Mouse (Mus musculus) cerebellum, adult 2 months (tissue): ENCODE data around the gene Khdc4. TPM values are rescaled to one million over a fixed set of nuclear protein-coding genes. Genes with fewer than 3 reads are reported as not detected.

Source experiments
- DNase-seq, 2 experiments: peaks; one replicate each; pipeline ENCODE4 v3.0.0; 2021
- H3K27ac ChIP-seq: fragments of 200-500 bp; 2 replicates; pipeline ENCODE4 v1.5.1; 2012; ENCODE audit warnings: low read length, control low read depth, inconsistent platforms; ENCODE audit not compliant: insufficient read depth
- H3K27me3 ChIP-seq: fragments of 200-500 bp; 2 replicates; pipeline ENCODE4 v1.6.1; 2012; ENCODE audit warnings: inconsistent platforms, mild to moderate bottlenecking, low read length, moderate library complexity; ENCODE audit not compliant: control insufficient read depth, insufficient read depth
- H3K4me1 ChIP-seq: fragments of 200-500 bp; 2 replicates; pipeline ENCODE4 v1.6.1; 2011; ENCODE audit warnings: low read length; ENCODE audit not compliant: control insufficient read depth, insufficient read depth
- H3K4me3 ChIP-seq: fragments of 200-500 bp; replicated peaks from 2 replicates; pipeline ENCODE3; 2011; ENCODE audit warnings: mild to moderate bottlenecking, low read depth, low read length, control low read depth; ENCODE audit not compliant: insufficient read depth
- CTCF ChIP-seq: fragments of 200-500 bp; IDR thresholded peaks from 2 replicates; pipeline ENCODE4 v1.5.1; 2011; ENCODE audit warnings: low read depth, mild to moderate bottlenecking, control low read depth, low read length, moderate library complexity, borderline replicate concordance; ENCODE audit not compliant: insufficient read depth
- POLR2A ChIP-seq: fragments of 200-500 bp; IDR thresholded peaks from 2 replicates; pipeline ENCODE4 v1.6.1; 2011; ENCODE audit warnings: low read length, control low read depth, borderline replicate concordance; ENCODE audit not compliant: insufficient read depth
- WGBS: fragments of 180-500 bp; shearing (Covaris S2); methylation state at CpG from one replicate; pipeline ENCODE4 v1.1.7; 2018; 5-methylcytosine and 5-hydroxymethylcytosine counted together
- polyA plus RNA-seq: library from polyadenylated mRNA; depleted of rRNA; stranded (reverse); fragments of >200 nt; gene quantifications from 2 replicates; pipeline ENCODE4 v1.2.3, GENCODE M21; 2012

Khdc4 gene
- polyA plus RNA-seq, 1 experiment = 92.7 TPM

DNA sequence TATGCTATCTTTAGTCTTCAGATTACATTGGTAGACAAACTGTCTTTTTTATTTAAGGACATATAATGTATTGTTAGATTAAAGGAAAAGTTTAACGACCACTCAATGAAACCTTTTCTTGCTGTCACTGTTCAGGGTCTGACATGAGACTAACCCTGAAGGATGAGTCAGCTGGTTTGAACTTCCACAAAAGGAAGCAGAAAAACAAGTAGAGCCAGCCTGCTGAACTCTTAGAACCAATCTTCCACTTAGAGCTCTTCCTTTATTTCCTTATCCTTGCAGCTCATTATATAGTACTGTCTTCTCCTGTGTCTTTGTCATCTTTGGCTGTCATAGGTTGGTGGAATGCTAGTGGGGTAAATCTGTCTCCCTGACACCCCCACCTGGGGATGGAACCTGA is 32.2 kb downstream of the Khdc4 start:
- DNase-seq = no peak
- no peak overlapping the region for H3K27ac ChIP-seq
- WGBS = 59% methylated on average over 1 of the region's 1 CpGs
- peak overlapping the region; percentile 27 for H3K4me3 ChIP-seq
- TF ChIP-seq CTCF = no peak
- TF ChIP-seq POLR2A = no peak
- H3K4me1 ChIP-seq = peaks cover 3% of the 10 kb centered on the region; the same call in 1 of the 2 replicates
- H3K27me3 ChIP-seq = no peaks in the 10 kb centered on the region

DNA sequence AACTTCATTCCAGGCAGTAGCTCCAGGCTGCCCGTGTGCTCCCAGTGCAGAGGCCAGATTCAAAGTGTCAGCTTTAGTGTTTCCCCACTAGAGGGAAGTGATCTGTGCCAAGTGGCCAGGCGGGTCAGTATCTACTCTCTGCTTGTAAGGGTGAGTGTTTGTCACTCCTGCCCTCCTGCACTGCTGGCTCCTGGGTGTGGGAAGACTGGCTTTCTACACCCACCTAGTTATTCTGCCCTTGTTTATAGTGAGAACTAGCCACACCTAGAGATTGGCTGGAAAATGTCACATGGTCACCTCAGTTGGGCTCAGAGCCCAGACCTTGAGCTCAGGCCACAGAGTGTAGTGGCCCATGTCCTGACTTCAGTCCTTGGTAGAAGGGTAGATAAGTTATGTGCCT is 33.5 kb downstream of the Khdc4 start:
- DNase-seq = peak; percentile 39 to 50
- Histone ChIP-seq H3K4me1 (peaks cover 3% of the 10 kb centered on the region; the same call in 1 of the 2 replicates), H3K4me3 (no peak overlapping the region), H3K27me3 (no peaks in the 10 kb centered on the region), H3K27ac (no peak overlapping the region)
- 11% methylated on average over 2 of the region's 2 CpGs for WGBS
- no peak for TF ChIP-seq POLR2A
- TF ChIP-seq CTCF = peak; percentile 16; the same call in 1 of the 2 replicates

DNA sequence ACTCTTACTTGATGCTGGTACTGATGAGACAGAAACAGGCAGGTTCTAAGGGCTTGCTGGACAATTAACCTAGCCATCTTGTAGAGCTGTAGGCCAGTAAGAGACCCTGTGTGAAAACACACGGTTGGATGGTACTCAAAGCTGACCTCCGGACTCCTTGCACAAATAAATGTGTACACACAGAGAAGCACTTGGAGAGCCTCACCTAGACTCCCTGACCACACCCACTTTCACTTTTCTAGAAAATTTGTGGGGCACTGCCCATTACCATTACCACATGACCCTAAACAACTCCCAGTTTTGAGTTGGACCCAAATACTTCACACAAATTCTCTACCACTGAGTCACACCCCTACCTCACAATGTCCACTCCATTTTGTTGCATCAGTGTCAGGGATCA is 51.0 kb downstream of the Khdc4 start:
- Histone ChIP-seq H3K4me1 (no peaks in the 10 kb centered on the region), H3K27ac (no peak overlapping the region), H3K27me3 (no peaks in the 10 kb centered on the region), H3K4me3 (no peak overlapping the region)
- no peak for TF ChIP-seq POLR2A
- TF ChIP-seq CTCF = no peak
- WGBS = 95% methylated on average over 2 of the region's 2 CpGs
- DNase-seq = no peak

DNA sequence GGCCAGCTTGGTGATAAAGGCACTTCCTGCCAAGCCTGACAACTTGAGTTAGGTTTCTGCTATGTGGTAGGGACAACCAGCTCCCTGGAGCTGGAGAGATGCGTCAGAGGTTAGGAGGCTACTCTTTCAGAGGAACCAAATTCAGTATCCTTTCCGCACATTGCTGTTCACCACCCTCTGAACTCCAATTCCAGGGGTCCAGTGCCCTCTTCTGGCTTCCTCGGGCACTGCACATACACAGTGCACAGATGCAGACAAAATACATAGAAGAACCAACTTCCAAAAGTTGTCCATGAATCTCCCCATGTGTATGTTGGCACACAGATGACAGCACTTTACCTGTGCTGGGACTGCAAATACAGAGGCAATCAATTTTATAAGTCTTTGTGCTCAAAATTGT is 53.0 kb downstream of the Khdc4 start:
- peak; percentile 37 to 58 for DNase-seq
- no peaks in the 10 kb centered on the region for H3K27me3 ChIP-seq
- no peak overlapping the region for H3K27ac ChIP-seq
- H3K4me3 ChIP-seq = no peak overlapping the region
- WGBS = 36% methylated on average over 3 of the region's 3 CpGs
- H3K4me1 ChIP-seq = no peaks in the 10 kb centered on the region
- TF ChIP-seq CTCF (peak; percentile 75), POLR2A (no peak)

DNA sequence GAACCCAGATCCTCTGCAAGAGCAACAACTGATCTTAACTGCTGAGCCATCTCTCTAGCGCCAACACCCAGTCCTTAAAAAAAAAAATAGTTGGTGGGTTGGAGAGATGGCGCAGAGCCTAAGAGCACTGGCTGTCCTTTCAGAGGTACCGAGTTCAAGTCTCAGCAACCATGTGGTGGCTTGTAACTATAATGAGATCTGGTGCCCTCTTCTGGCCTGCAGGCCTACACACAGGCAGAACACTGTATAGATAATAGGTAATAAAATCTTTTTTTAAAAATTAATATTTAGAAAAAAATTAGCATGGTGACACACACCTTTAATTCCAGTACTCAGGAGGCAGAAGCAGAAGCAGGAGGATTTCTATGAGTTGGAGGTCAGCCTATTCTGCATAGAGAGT is 54.5 kb downstream of the Khdc4 start:
- no peak for DNase-seq
- TF ChIP-seq POLR2A = no peak
- 0 out of 2 replicates have a peak, but pooled peaks have one; percentile 5 for TF ChIP-seq CTCF
- Histone ChIP-seq H3K4me3 (no peak overlapping the region), H3K4me1 (no peaks in the 10 kb centered on the region), H3K27ac (no peak overlapping the region), H3K27me3 (no peaks in the 10 kb centered on the region)
- 96% methylated on average over 3 of the region's 3 CpGs for WGBS

DNA sequence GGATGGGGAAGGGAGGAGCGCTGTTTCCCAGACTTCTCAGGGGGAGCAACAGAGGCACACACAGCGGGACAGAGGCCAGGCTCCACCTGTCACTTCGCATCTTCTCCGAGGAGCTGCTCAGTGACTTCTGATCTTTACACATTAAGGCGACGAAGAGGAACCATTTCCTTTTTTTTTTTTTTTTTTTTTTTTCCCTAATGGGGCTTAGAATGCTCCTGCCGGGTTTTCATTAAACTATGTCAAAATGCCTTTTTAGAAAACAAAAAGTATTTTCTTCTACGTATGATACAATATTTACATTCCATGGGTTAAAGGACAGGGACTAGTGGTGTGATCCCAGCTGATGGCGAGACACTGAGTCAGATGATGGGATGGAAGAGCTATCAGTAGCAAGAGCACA is 59.9 kb downstream of the Khdc4 start:
- H3K4me3 ChIP-seq = no peak overlapping the region
- H3K27ac ChIP-seq = no peak overlapping the region
- H3K4me1 ChIP-seq = 0 out of 2 replicates have a peak, but pooled peaks cover 5% of the 10 kb centered on the region
- 32% methylated on average over 9 of the region's 9 CpGs for WGBS
- peak in 1 of 2 experiments; percentile 26 for DNase-seq
- no peak for TF ChIP-seq POLR2A
- no peak for TF ChIP-seq CTCF
- H3K27me3 ChIP-seq = no peaks in the 10 kb centered on the region

DNA sequence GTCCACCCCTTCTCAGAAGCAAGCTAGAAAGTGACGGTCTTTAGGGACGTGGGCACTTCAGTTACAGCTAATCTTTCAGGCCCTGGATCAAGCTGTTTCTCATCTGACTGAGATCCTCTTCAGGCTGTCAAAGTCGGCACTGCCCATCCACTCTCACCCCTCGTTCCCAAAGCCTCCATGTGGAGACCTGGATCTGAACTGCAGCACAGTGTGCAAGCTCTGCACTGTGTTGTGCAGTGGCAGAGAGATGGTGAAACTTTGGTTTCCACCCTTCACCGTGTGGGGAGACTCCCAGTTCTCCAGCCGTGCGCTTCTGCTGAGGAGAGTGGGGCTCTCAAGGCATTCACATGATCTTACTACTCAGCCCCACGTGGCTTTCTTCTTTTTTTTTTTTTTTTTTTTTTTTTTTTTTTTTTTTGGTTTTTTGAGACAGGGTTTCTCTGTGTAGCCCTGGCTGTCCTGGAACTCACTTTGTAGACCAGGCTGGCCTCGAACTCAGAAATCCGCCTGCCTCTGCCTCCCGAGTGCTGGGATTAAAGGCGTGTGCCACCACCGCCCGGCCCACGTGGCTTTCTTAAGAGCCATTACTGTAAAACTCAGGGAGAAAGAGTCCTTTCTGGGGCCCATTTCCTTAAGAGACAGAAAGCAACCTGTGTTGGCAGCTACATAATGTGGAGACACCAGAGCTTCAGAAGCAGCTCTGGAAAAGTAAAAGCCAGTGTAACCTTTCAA is 60.7 kb downstream of the Khdc4 start:
- H3K27ac ChIP-seq = no peak overlapping the region
- no peak for TF ChIP-seq CTCF
- TF ChIP-seq POLR2A = no peak
- WGBS = 71% methylated on average over 15 of the region's 15 CpGs

DNA sequence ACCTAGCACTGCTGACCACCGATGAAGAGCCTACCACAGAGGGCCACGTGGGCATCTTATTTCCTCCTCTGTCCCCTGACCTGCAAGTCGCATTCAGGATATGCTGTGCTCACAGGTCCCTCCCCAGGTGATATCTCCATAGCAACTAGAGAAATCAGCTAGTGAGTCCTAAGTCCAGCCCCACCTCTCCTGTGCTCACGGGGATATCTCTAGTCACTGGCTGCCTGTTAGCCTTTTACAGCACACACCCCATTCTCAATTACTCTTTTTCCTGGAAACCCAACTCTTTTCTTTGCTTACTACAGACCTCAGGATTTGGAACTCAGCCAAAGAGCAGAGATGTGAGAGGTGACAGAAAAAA is 61.2 kb downstream of the Khdc4 start:
- Histone ChIP-seq H3K4me3 (no peak overlapping the region), H3K27ac (no peak overlapping the region), H3K4me1 (peaks cover 11% of the 10 kb centered on the region), H3K27me3 (no peaks in the 10 kb centered on the region)
- DNase-seq = no peak
- no peak for TF ChIP-seq CTCF
- TF ChIP-seq POLR2A = no peak
- 91% methylated on average over 4 of the region's 4 CpGs for WGBS

More for the DNA sequence above, 60.7 kb downstream of the Khdc4 start:
- 0 out of 2 replicates have a peak, but pooled peaks cover 5% of the 10 kb centered on the region for H3K4me1 ChIP-seq
- no peak for DNase-seq
- H3K27me3 ChIP-seq = no peaks in the 10 kb centered on the region
- no peak overlapping the region for H3K4me3 ChIP-seq
